Mouse (Mus musculus) limb, embryonic 10.5 days (tissue): ENCODE data around the gene Stk25. TPM values are rescaled to one million over a fixed set of nuclear protein-coding genes. Genes with fewer than 3 reads are reported as not detected.
"Not testable (repeated sequence)": the region's sequence is repeated elsewhere in the genome, so short reads cannot be mapped to it uniquely, and the experiment has no call there.

Experiments
- DNase-seq: peaks from one replicate; pipeline ENCODE4 v3.0.0-alpha.2; 2017; ENCODE audit warnings: low spot score
- H3K27ac ChIP-seq: fragments of 300-500 bp; sonication (generic); 2 replicates; pipeline ENCODE4 v1.5.1; 2016; ENCODE audit warnings: mild to moderate bottlenecking
- H3K27me3 ChIP-seq: fragments of 300-500 bp; sonication (generic); 2 replicates; pipeline ENCODE4 v1.6.1; 2016; ENCODE audit warnings: low read depth, mild to moderate bottlenecking; ENCODE audit not compliant: poor library complexity, severe bottlenecking
- H3K36me3 ChIP-seq: fragments of 300-500 bp; sonication (generic); 2 replicates; pipeline ENCODE4 v1.6.1; 2016; ENCODE audit warnings: mild to moderate bottlenecking, moderate library complexity
- H3K4me1 ChIP-seq: fragments of 300-500 bp; sonication (generic); 2 replicates; pipeline ENCODE4 v1.6.1; 2016
- H3K4me3 ChIP-seq: fragments of 300-500 bp; sonication (generic); 2 replicates; pipeline ENCODE4 v1.5.1; 2016; ENCODE audit warnings: mild to moderate bottlenecking, moderate library complexity
- H3K9me3 ChIP-seq: fragments of 300-500 bp; sonication (generic); replicated peaks from 2 replicates; pipeline ENCODE4 v1.6.1; 2016; ENCODE audit warnings: mild to moderate bottlenecking
- WGBS: fragments of 180-500 bp; shearing (Covaris S2); methylation state at CpG from one replicate; pipeline ENCODE4 v1.1.7; 2016; 5-methylcytosine and 5-hydroxymethylcytosine counted together
- polyA plus RNA-seq: library from polyadenylated mRNA; unstranded; fragments of >200 nt; fragmentation: Nextera tagmentation; extraction: Ambion mirVana; gene quantifications from 2 replicates; pipeline ENCODE4 v1.2.1, GENCODE M21; 2016

Gene Stk25
- polyA plus RNA-seq = 153 and 185 TPM in 2 replicates

DNA sequence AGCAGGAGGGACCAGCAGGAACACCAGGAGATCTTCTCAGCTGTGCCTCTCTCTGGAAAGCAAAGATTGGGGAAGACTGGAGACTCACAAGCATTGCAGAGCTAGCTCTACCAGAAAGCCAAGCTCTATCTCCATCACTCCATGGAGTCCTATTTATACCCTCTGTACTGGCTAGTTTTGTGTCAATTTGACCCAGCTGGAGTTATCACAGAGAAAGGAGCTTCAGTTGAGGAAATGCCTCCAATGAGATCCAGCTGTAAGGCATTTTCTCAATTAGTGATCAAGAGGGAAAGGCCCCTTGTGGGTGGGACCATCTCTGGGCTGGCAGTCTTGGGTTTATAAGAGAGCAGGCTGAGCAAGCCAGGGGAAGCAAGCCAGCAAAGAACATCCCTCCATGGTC lies at the start of gene Stk25:
Stk25 (minus strand) TSS at position 101 of the 400 bp plus-strand sequence.
- H3K27ac ChIP-seq, H3K4me3 ChIP-seq, DNase-seq, H3K27me3 ChIP-seq, H3K36me3 ChIP-seq, H3K9me3 ChIP-seq: not testable (repeated sequence)
- peaks cover 13% of the 10 kb centered on the region for H3K4me1 ChIP-seq

- WGBS = 82% methylated on average over 3 of the region's 3 CpGs
Observed at GRCm38 (mm10) chr1:93705389-93705788, 46.9 kb upstream of the Stk25 start.

GRCm38 (mm10) chr1:93704341-93704740 lies 45.9 kb upstream of the Stk25 start:
- Histone ChIP-seq H3K4me1 (no peaks in the 10 kb centered on the region), H3K9me3 (no peaks in the 10 kb centered on the region), H3K27me3 (no peaks in the 10 kb centered on the region), H3K36me3 (peaks cover 36% of the 10 kb centered on the region), H3K4me3 (no peak overlapping the region), H3K27ac (no peak overlapping the region)
- WGBS = 92% methylated on average over 9 of the region's 9 CpGs
- DNase-seq = no peak

More at GRCm38 (mm10) chr1:93705389-93705788, 46.9 kb upstream of the Stk25 start:
- no peaks in the 10 kb centered on the region for H3K9me3 ChIP-seq
- H3K27ac ChIP-seq = no peak overlapping the region
- peaks cover 36% of the 10 kb centered on the region for H3K36me3 ChIP-seq
- DNase-seq = no peak
- H3K27me3 ChIP-seq = no peaks in the 10 kb centered on the region
- H3K4me3 ChIP-seq = no peak overlapping the region
- H3K4me1 ChIP-seq = no peaks in the 10 kb centered on the region

DNA sequence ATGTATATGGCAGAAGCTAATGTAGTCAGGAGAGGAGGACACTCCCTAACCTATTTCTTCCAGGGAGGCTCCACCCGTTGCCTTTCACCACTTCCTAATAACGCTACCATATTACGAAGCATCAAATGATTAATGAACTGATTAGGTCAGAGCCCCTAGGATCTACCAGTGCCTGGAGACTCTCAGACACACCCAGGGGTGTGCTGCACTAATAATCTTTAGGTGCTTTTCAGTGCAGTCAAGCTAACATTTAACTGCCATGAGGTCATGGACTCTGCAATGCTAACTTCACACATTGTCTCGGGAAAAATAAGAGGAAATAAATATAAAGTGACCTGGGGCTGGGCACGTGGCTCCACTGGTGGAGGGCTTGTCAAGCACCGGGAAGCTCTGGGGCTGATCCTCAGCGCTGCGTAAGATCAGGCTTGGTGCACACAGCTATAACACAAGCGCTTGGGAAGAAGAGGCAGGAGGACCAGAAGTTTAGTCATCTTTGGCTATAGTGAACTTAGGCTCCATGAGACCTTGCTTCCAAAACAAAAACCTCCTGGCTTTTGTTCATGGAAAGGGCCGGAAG lies 45.1 kb upstream of the Stk25 start:
- 90% methylated on average over 10 of the region's 10 CpGs for WGBS
- H3K27ac ChIP-seq = no peak overlapping the region
- peaks cover 35% of the 10 kb centered on the region for H3K36me3 ChIP-seq
- no peaks in the 10 kb centered on the region for H3K27me3 ChIP-seq
- no peak for DNase-seq
- no peaks in the 10 kb centered on the region for H3K4me1 ChIP-seq
- no peaks in the 10 kb centered on the region for H3K9me3 ChIP-seq
- H3K4me3 ChIP-seq = no peak overlapping the region

DNA sequence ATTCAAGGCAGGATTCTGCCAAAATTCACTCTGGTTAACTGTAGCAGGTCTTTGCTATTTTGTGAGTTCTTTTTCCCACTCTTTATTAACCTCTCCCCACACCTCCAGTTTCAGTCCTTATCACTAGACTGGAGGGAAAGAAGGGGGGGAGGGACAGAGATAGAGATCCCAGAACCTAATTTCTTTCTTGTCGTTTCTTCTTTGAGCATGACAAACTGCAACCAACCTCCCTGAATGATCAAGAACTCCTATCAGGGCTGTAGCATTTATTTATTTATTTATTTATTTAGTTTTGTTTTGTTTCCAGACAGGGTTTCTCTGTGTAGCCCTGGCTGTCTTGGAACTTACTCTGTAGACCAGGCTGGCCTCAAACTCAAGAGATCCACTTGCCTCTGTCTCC lies 43.6 kb upstream of the Stk25 start:
- no peak overlapping the region for H3K27ac ChIP-seq
- no peak overlapping the region for H3K4me3 ChIP-seq
- no peaks in the 10 kb centered on the region for H3K27me3 ChIP-seq
- no peaks in the 10 kb centered on the region for H3K4me1 ChIP-seq
- no peaks in the 10 kb centered on the region for H3K9me3 ChIP-seq
- H3K36me3 ChIP-seq = peaks cover 32% of the 10 kb centered on the region
- WGBS = 84% methylated on average over 1 of the region's 1 CpGs
- no peak for DNase-seq

DNA sequence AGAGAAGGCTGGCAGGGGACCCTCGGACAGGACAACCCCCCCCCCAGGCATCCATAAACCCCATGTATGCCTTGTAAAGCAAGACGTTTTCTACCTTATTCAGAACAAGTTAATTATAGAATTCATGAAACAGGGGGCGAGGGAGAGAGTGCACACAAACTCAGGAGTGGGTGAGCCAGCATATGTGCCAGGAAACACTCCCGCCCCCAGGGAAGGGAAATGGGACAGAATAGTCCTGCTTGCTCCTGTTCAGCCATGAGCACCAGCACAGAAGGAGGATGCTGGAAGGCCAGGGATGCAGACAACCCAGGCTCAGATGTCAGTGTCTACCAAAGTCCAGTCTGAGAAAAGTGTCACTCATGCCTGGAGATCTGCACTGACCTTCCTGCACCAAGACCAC lies 40.7 kb upstream of the Stk25 start:
- H3K27ac ChIP-seq = no peak overlapping the region
- no peaks in the 10 kb centered on the region for H3K4me1 ChIP-seq
- WGBS = 90% methylated on average over 4 of the region's 4 CpGs
- no peaks in the 10 kb centered on the region for H3K27me3 ChIP-seq
- no peaks in the 10 kb centered on the region for H3K9me3 ChIP-seq
- peaks cover 32% of the 10 kb centered on the region for H3K36me3 ChIP-seq
- no peak for DNase-seq
- no peak overlapping the region for H3K4me3 ChIP-seq

DNA sequence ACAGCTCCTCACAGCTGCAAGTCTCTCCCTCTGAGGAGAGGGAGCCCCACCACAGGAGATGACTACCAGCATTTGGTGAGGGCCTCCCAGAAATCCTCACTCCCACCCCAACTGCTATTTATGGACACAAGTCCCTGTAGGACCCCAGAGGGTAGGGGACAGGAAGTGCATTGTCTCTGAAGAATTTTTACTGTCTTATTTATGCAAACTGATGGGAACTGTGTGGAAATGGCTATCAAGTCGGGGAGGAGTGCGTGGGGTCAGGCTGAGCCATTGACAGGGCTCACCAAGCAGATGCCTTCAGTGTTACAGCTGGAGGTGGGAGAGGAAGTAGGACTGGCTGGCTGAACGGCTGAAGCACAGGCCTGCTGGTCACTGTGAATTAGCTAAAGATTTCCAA lies 38.9 kb upstream of the Stk25 start:
- no peak overlapping the region for H3K27ac ChIP-seq
- H3K9me3 ChIP-seq = no peaks in the 10 kb centered on the region
- H3K4me1 ChIP-seq = no peaks in the 10 kb centered on the region
- peaks cover 21% of the 10 kb centered on the region for H3K36me3 ChIP-seq
- no peak overlapping the region for H3K4me3 ChIP-seq
- no peak for DNase-seq
- 49% methylated on average over 3 of the region's 3 CpGs for WGBS
- H3K27me3 ChIP-seq = no peaks in the 10 kb centered on the region

DNA sequence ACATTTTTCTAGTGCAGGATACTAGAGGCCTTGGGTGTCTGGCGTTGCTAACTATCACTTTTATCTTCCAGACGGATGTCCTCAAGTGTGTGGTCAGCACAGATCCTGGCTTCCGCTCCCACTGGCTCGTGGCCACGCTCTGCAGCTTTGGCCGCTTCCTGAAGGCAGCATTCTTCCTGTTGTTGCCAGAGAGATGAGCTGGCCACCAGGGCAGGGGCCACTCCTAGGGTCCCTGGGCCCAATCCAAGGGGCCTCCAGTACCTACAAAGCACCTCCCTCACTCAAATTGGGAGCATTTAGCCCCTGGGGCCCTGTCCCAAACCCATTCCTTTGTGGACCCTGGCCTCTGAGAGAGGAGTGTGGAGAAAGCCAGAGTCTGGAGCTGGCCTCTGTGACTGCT lies 36.5 kb upstream of the Stk25 start:
- DNase-seq = no peak
- Histone ChIP-seq H3K27ac (no peak overlapping the region), H3K9me3 (no peaks in the 10 kb centered on the region), H3K36me3 (peaks cover 30% of the 10 kb centered on the region), H3K27me3 (no peaks in the 10 kb centered on the region), H3K4me3 (no peak overlapping the region), H3K4me1 (no peaks in the 10 kb centered on the region)
- 87% methylated on average over 6 of the region's 6 CpGs for WGBS

GRCm38 (mm10) chr1:93693943-93694342 lies 35.5 kb upstream of the Stk25 start:
- Histone ChIP-seq H3K9me3 (no peaks in the 10 kb centered on the region), H3K27ac (no peak overlapping the region), H3K27me3 (no peaks in the 10 kb centered on the region), H3K4me3 (no peak overlapping the region), H3K4me1 (no peaks in the 10 kb centered on the region), H3K36me3 (peaks cover 30% of the 10 kb centered on the region)
- WGBS = 96% methylated on average over 10 of the region's 10 CpGs
- DNase-seq = no peak

GRCm38 (mm10) chr1:93693502-93693901 lies 35.0 kb upstream of the Stk25 start:
- Histone ChIP-seq H3K4me3 (no peak overlapping the region), H3K27me3 (no peaks in the 10 kb centered on the region), H3K4me1 (no peaks in the 10 kb centered on the region), H3K36me3 (peaks cover 30% of the 10 kb centered on the region), H3K9me3 (no peaks in the 10 kb centered on the region), H3K27ac (no peak overlapping the region)
- WGBS = 91% methylated on average over 3 of the region's 3 CpGs
- no peak for DNase-seq

GRCm38 (mm10) chr1:93692773-93693172 lies 34.3 kb upstream of the Stk25 start:
- Histone ChIP-seq H3K4me3 (no peak overlapping the region), H3K4me1 (no peaks in the 10 kb centered on the region), H3K27me3 (peaks cover under 1% of the 10 kb centered on the region; the same call in 1 of the 2 replicates), H3K36me3 (peaks cover 30% of the 10 kb centered on the region), H3K27ac (no peak overlapping the region), H3K9me3 (no peaks in the 10 kb centered on the region)
- DNase-seq = no peak
- WGBS = 95% methylated on average over 9 of the region's 9 CpGs

GRCm38 (mm10) chr1:93691786-93692357 lies 33.4 kb upstream of the Stk25 start:
- H3K27me3 ChIP-seq = peaks cover 10% of the 10 kb centered on the region
- no peaks in the 10 kb centered on the region for H3K9me3 ChIP-seq
- H3K4me3 ChIP-seq = no peak overlapping the region
- no peak for DNase-seq
- H3K36me3 ChIP-seq = peaks cover 30% of the 10 kb centered on the region
- H3K4me1 ChIP-seq = peaks cover under 1% of the 10 kb centered on the region; the same call in 1 of the 2 replicates
- H3K27ac ChIP-seq = no peak overlapping the region
- 88% methylated on average over 10 of the region's 10 CpGs for WGBS

DNA sequence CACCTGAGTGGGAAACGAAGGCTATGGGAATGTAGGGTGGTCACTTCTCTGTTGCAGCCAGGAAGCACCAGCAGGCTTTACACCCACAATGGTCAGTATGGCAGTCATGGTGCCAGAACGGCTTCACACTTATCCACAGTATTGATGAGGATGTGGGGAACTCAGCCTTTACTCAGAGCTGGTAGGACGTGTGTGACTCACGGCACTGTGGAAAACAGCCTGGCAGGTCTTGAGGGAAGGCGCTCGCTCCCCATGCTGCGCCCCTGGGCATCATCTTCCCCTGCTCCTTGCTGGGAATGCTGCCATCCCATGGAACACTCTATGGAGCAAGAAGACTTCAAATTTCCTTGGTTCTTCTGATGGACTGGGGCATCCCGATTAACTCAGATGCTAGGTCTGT lies 32.6 kb upstream of the Stk25 start:
- peaks cover 17% of the 10 kb centered on the region for H3K27me3 ChIP-seq
- no peak overlapping the region for H3K4me3 ChIP-seq
- no peak for DNase-seq
- peaks cover 30% of the 10 kb centered on the region for H3K36me3 ChIP-seq
- H3K27ac ChIP-seq = no peak overlapping the region
- no peaks in the 10 kb centered on the region for H3K9me3 ChIP-seq
- WGBS = 95% methylated on average over 8 of the region's 8 CpGs
- peaks cover 8% of the 10 kb centered on the region for H3K4me1 ChIP-seq
